Mouse (Mus musculus) lung, adult 2 months (tissue): Measurements from ENCODE around the gene Lhfpl2.

Experiments used
- CTCF ChIP-seq: fragments of 200-500 bp; IDR thresholded peaks from 2 replicates; pipeline ENCODE4 v1.5.1; 2011; ENCODE audit warnings: mild to moderate bottlenecking, low read length, control low read depth; ENCODE audit not compliant: insufficient read depth
- POLR2A ChIP-seq: fragments of 200-500 bp; IDR thresholded peaks from 2 replicates; pipeline ENCODE4 v1.6.1; 2011; ENCODE audit warnings: low read depth, mild to moderate bottlenecking, control low read depth, low read length, borderline replicate concordance; ENCODE audit errors: extremely low read depth

- TF ChIP-seq CTCF (no peak), POLR2A (no peak)
Observed at GRCm38 (mm10) chr13:94083196-94083595, 25.6 kb downstream of the Lhfpl2 start.
